Mouse (Mus musculus) CH12.LX (cell line): ENCODE measurements around the gene Edaradd. TPM values are rescaled to one million over a fixed set of nuclear protein-coding genes. Genes with fewer than 3 reads are reported as not detected.

Experiments used
- DNase-seq: peaks from one replicate; pipeline ENCODE4 v3.0.0-alpha.2; 2013; ENCODE audit errors: extremely low read depth
- H3K27ac ChIP-seq: 2 replicates; pipeline ENCODE4 v1.5.1; 2012; ENCODE audit warnings: low read depth, mild to moderate bottlenecking, control low read depth, moderate library complexity; ENCODE audit not compliant: insufficient read depth
- H3K27me3 ChIP-seq: replicated peaks from 2 replicates; pipeline ENCODE3; 2012; ENCODE audit warnings: inconsistent platforms
- H3K36me3 ChIP-seq, 2 experiments: replicated peaks in 1 of 2; 2 replicates each; pipeline versions ENCODE3 to v1.6.1; 2012; ENCODE audit warnings: inconsistent platforms in 1 of 2, low read length in 1 of 2, mild to moderate bottlenecking in 1 of 2, mixed read lengths in 1 of 2, moderate library complexity in 1 of 2; ENCODE audit not compliant: control insufficient read depth in 1 of 2, insufficient read depth in 1 of 2
- H3K4me1 ChIP-seq, 2 experiments: 2 replicates each; pipeline ENCODE4 v1.6.1; 2012; ENCODE audit warnings: inconsistent platforms in 1 of 2, moderate library complexity in 1 of 2; ENCODE audit not compliant: insufficient read depth in 2 of 2, control insufficient read depth in 1 of 2
- H3K4me2 ChIP-seq: 2 replicates; pipeline ENCODE4 v1.6.1; 2012; ENCODE audit warnings: low read depth, mild to moderate bottlenecking, control low read depth; ENCODE audit not compliant: poor library complexity, insufficient read depth, severe bottlenecking
- H3K4me3 ChIP-seq, 3 experiments: fragments of 150-350 bp in 1 of 3; sonication (generic) in 1 of 3; replicated peaks in 1 of 3; 2 replicates each; pipeline versions ENCODE3 to v1.5.1; 2011 to 2012; ENCODE audit warnings: low read depth in 2 of 3, low read length in 2 of 3, mild to moderate bottlenecking in 2 of 3, moderate library complexity in 2 of 3, control low read depth in 1 of 3, improper control_type of control experiment in 1 of 3, inconsistent platforms in 1 of 3, mixed read lengths in 1 of 3; ENCODE audit not compliant: poor library complexity in 1 of 3
- H3K79me2 ChIP-seq: replicated peaks from 2 replicates; pipeline ENCODE4 v1.6.1; 2012; ENCODE audit warnings: mild to moderate bottlenecking, moderate library complexity; ENCODE audit not compliant: control insufficient read depth, poor library complexity, insufficient read depth, severe bottlenecking; ENCODE audit errors: extremely low read depth
- H3K9ac ChIP-seq: 2 replicates; pipeline ENCODE4 v1.6.1; 2012; ENCODE audit warnings: low read depth, mild to moderate bottlenecking, control low read depth, moderate library complexity; ENCODE audit not compliant: insufficient read depth
- H3K9me3 ChIP-seq: replicated peaks from 2 replicates; pipeline ENCODE3; 2012; ENCODE audit warnings: low read length, inconsistent platforms, mixed read lengths
- CHD1 ChIP-seq: IDR thresholded peaks from 2 replicates; pipeline ENCODE4 v1.6.1; 2012; ENCODE audit warnings: low read depth, low read length, improper control_type of control experiment, inconsistent platforms
- CTCF ChIP-seq, 2 experiments: IDR thresholded peaks in 1 of 2; conservative IDR thresholded peaks in 1 of 2; 2 replicates each; pipeline ENCODE4 v1.5.1; 2011 to 2012; ENCODE audit warnings: low read depth in 2 of 2, low read length in 2 of 2, improper control_type of control experiment in 1 of 2, inconsistent platforms in 1 of 2, mild to moderate bottlenecking in 1 of 2, moderate library complexity in 1 of 2
- E2F4 ChIP-seq: IDR thresholded peaks from 2 replicates; pipeline ENCODE4 v1.6.1; 2011; ENCODE audit warnings: low read depth, low read length, improper control_type of control experiment; ENCODE audit not compliant: insufficient replicate concordance
- ELF1 ChIP-seq: IDR thresholded peaks from 2 replicates; pipeline ENCODE4 v1.6.1; 2014; ENCODE audit warnings: low read depth, mild to moderate bottlenecking, inconsistent platforms, low read length, improper control_type of control experiment
- ETS1 ChIP-seq: conservative IDR thresholded peaks from 2 replicates; pipeline ENCODE4 v1.6.1; 2012; ENCODE audit warnings: low read depth, mild to moderate bottlenecking, inconsistent platforms, low read length, improper control_type of control experiment, moderate library complexity
- GABPA ChIP-seq: IDR thresholded peaks from 2 replicates; pipeline ENCODE4 v1.6.1; 2012; ENCODE audit warnings: low read depth, low read length, improper control_type of control experiment, inconsistent platforms; ENCODE audit not compliant: insufficient replicate concordance
- HCFC1 ChIP-seq: IDR thresholded peaks from 2 replicates; pipeline ENCODE4 v1.6.1; 2012; ENCODE audit warnings: low read depth, mild to moderate bottlenecking, inconsistent platforms, low read length, improper control_type of control experiment
- JUN ChIP-seq: IDR thresholded peaks from 2 replicates; pipeline ENCODE4 v1.6.1; 2011; ENCODE audit warnings: low read depth, mild to moderate bottlenecking, low read length, improper control_type of control experiment, moderate library complexity; ENCODE audit not compliant: insufficient read depth
- KAT2A ChIP-seq: IDR thresholded peaks from 2 replicates; pipeline ENCODE4 v1.6.1; 2012; ENCODE audit warnings: low read length, improper control_type of control experiment, inconsistent platforms; ENCODE audit not compliant: insufficient replicate concordance
- MAZ ChIP-seq: IDR thresholded peaks from 2 replicates; pipeline ENCODE4 v1.6.1; 2012; ENCODE audit warnings: low read depth, mild to moderate bottlenecking, inconsistent platforms, low read length, improper control_type of control experiment, moderate library complexity
- PAX5 ChIP-seq: IDR thresholded peaks from 2 replicates; pipeline ENCODE4 v1.6.1; 2012; ENCODE audit warnings: low read length, inconsistent platforms, mixed read lengths
- RAD21 ChIP-seq: IDR thresholded peaks from 2 replicates; pipeline ENCODE4 v1.6.1; 2011; ENCODE audit warnings: low read depth, mild to moderate bottlenecking, low read length, improper control_type of control experiment, moderate library complexity
- TBP ChIP-seq: conservative IDR thresholded peaks from 2 replicates; pipeline ENCODE4 v1.6.1; 2011; ENCODE audit warnings: low read depth, low read length, improper control_type of control experiment
- TCF12 ChIP-seq: IDR thresholded peaks from 2 replicates; pipeline ENCODE4 v1.6.1; 2014; ENCODE audit warnings: low read depth, mild to moderate bottlenecking, inconsistent platforms, low read length, improper control_type of control experiment
- USF2 ChIP-seq: conservative IDR thresholded peaks from 2 replicates; pipeline ENCODE4 v1.6.1; 2011; ENCODE audit warnings: low read depth, low read length, improper control_type of control experiment
- ZC3H11A ChIP-seq: IDR thresholded peaks from 2 replicates; pipeline ENCODE4 v1.6.1; 2012; ENCODE audit warnings: low read depth, mild to moderate bottlenecking, inconsistent platforms, low read length, improper control_type of control experiment
- ZKSCAN1 ChIP-seq: IDR thresholded peaks from 2 replicates; pipeline ENCODE4 v1.6.1; 2012; ENCODE audit warnings: low read depth, inconsistent platforms, low read length, improper control_type of control experiment, borderline replicate concordance
- ZMIZ1 ChIP-seq: IDR thresholded peaks from 2 replicates; pipeline ENCODE4 v1.6.1; 2012; ENCODE audit warnings: low read depth, mild to moderate bottlenecking, inconsistent platforms, low read length, improper control_type of control experiment
- ZNF384 ChIP-seq: IDR thresholded peaks from 2 replicates; pipeline ENCODE4 v1.6.1; 2012; ENCODE audit warnings: low read depth, low read length, improper control_type of control experiment, inconsistent platforms
- dilution Hi-C: fragments of 300-500 bp; cut with MboI; formaldehyde crosslinking; loops from 2 replicates; pipeline ENCODE4 v1.14.3; 2020; ENCODE audit warnings: low sequenced_read_pairs; ENCODE audit not compliant: extremely low pct_unique_long_range_greater_than_20kb, extremely low pct_ligation_motif_present
- in situ Hi-C: fragments of 300-500 bp; cut with MboI; formaldehyde crosslinking; loops from 3 replicates; pipeline ENCODE4 v1.14.3; 2019; ENCODE audit warnings: low sequenced_read_pairs, low pct_ligation_motif_present, low pct_unique_long_range_greater_than_20kb, mixed read lengths
- polyA plus RNA-seq: library from polyadenylated mRNA; unstranded; fragments of >175 nt; gene quantifications from 2 replicates; pipeline ENCODE4 v1.2.1, GENCODE M21; 2012; ENCODE audit warnings: low read depth; ENCODE audit not compliant: insufficient read length
- total RNA-seq, 2 experiments: library from RNA; depleted of rRNA; stranded (reverse); fragments of 300-350 nt in 1 of 2; fragments of >200 nt in 1 of 2; gene quantifications; 2 replicates each; pipeline ENCODE4 v1.2.3; 2012 to 2014

Edaradd gene
- total and polyA plus RNA-seq, 3 experiments = 0.16 to 0.68 (median 0.24) TPM

- DNase-seq = no peak
- H3K9me3 ChIP-seq = no peaks in the 10 kb centered on the region
- no peak overlapping the region for H3K27ac ChIP-seq
- no peak overlapping the region for H3K4me3 ChIP-seq
- H3K79me2 ChIP-seq = no peaks in the 10 kb centered on the region
- no peak overlapping the region for H3K9ac ChIP-seq
- no peaks in the 10 kb centered on the region for H3K36me3 ChIP-seq
- dilution Hi-C loops (no loop called here), in situ Hi-C loops (loop anchor here (25.0 kb wide), 1 partner anchor 162 kb away; no protein-coding TSS in a partner anchor)
- no peak overlapping the region for H3K4me2 ChIP-seq
- peaks cover 0 to 50% of the 10 kb centered on the region in 2 experiments; a peak in 2 of 4 replicates for H3K4me1 ChIP-seq
- no peaks in the 10 kb centered on the region for H3K27me3 ChIP-seq
- TF ChIP-seq JUN = no peak
- TF ChIP-seq ELF1 = no peak
- no peak for TF ChIP-seq ZC3H11A
- TF ChIP-seq GABPA = no peak
- TF ChIP-seq HCFC1 = no peak
- no peak for TF ChIP-seq E2F4
- no peak for TF ChIP-seq TBP
- no peak for TF ChIP-seq USF2
- no peak for TF ChIP-seq ZMIZ1
- no peak for TF ChIP-seq KAT2A
Observed at GRCm38 (mm10) chr13:12525678-12526077, 5.4 kb upstream of the Edaradd start.

- dilution Hi-C loops (no loop called here), in situ Hi-C loops (no loop called here)
- H3K9ac ChIP-seq = no peak overlapping the region
- no peak overlapping the region for H3K27ac ChIP-seq
- TF ChIP-seq ZMIZ1 (no peak), TCF12 (no peak), TBP (no peak), CHD1 (no peak), PAX5 (no peak), E2F4 (no peak), HCFC1 (no peak), RAD21 (no peak), ZNF384 (no peak), ZC3H11A (no peak), USF2 (no peak), MAZ (no peak), ETS1 (no peak), CTCF (conservative IDR thresholded peaks at IDR 0.05 in 1 of 2, IDR thresholded peaks at IDR 0.05 in 1 of 2; ENCODE audit: low read depth in 2 of 2, low read length in 2 of 2) (no peak), ZKSCAN1 (no peak), GABPA (no peak)
- no peak overlapping the region for H3K4me2 ChIP-seq
- DNase-seq = no peak
- peaks cover 0 to 26% of the 10 kb centered on the region in 2 experiments; a peak in 2 of 4 replicates for H3K4me1 ChIP-seq
- no peak overlapping the region for H3K4me3 ChIP-seq
- H3K79me2 ChIP-seq = no peaks in the 10 kb centered on the region
- no peaks in the 10 kb centered on the region for H3K27me3 ChIP-seq
- no peaks in the 10 kb centered on the region for H3K9me3 ChIP-seq
- no peaks in the 10 kb centered on the region for H3K36me3 ChIP-seq
Observed at GRCm38 (mm10) chr13:12522346-12522745, 2.1 kb upstream of the Edaradd start.
